ENCODE assay signal across 17 mouse cellular contexts in the genomic region with DNA sequence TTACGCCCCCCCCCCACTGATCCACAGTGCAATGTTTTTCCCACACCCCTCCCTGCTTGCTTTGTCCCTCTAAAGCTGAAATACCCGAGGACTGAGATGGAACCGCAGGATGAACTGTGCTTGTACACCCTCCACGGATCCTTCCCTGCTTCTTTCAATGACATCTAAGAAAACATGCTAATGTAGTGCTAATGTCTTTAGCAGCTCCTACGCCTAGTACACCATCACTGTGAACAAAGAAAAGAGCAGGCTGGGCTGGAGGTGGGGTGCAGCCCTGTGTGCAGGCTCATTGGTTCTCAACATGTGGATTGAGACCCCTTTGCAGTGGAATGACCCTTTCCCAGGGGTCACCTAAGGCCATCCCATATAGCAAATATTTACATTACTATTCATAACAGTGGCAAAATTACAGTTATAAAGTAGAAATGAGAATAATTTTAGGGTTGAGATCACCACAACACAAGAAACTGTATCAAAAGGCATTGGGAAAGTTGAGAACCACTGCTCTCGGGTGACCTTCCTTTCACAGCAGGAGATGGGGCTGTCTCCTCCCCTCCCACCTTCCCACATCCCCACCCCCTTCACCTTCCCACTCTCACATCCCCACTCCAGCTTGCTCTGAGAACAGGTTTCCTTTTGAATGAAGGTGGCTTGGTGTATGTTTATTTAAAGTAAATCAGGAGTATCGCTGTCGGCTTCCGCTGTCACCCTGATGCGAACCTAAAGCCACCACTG.
DNase-seq lines count a peak whose midpoint lies in the region; ATAC-seq and TF ChIP-seq lines count a peak whose summit lies in the region.
"Had no signal": no experiment of that assay in that cellular context is flagged by ENCODE, and none has a peak within 500 bp of the region (broad histone marks: within the 10 kb centered on the region; RNA-seq: fewer than 3 reads in every experiment).

No protein-coding gene starts in this region.

- DNase-seq in forebrain, embryonic 10.5 days (ENCODE audit: extremely low spot score, low spot score): no peak
- DNase-seq in forebrain, embryonic 11.5 days (ENCODE audit: low spot score): no peak
- DNase-seq in hindbrain, embryonic 10.5 days (ENCODE audit: low spot score): no peak
- no peak for DNase-seq in hindbrain, postnatal 0 days (ENCODE audit: low spot score)
- DNase-seq in R1 (ENCODE audit: low read depth, low spot score): peak; percentile 70
- DNase-seq in thymus, adult 18-20 months: no peak
- no peak for DNase-seq in thymus, adult 2 months
- DNase-seq: adrenal gland, postnatal 14 days; cerebellum, postnatal 14 days; kidney, adult 18-20 months; kidney, postnatal 25 days; left cerebral cortex, postnatal 4 days; liver, postnatal 0 days; right cerebral cortex, postnatal 14 days had no signal

- H3K36me3 ChIP-seq in forebrain, embryonic 10.5 days (replicated peaks): no peaks in the 10 kb centered on the region
- no peaks in the 10 kb centered on the region for H3K36me3 ChIP-seq in forebrain, embryonic 11.5 days (ENCODE audit: control insufficient read depth, insufficient read depth, low read length)
- no peaks in the 10 kb centered on the region for H3K36me3 ChIP-seq in hindbrain, embryonic 10.5 days
- no peaks in the 10 kb centered on the region for H3K36me3 ChIP-seq in hindbrain, postnatal 0 days (ENCODE audit: insufficient read depth, low read length)
- no peaks in the 10 kb centered on the region for H3K36me3 ChIP-seq in midbrain, embryonic 16.5 days (ENCODE audit: control insufficient read depth, insufficient read depth, low read length)
- no peaks in the 10 kb centered on the region for H3K36me3 ChIP-seq in thymus, adult 2 months (ENCODE audit: control insufficient read depth, insufficient read depth, low read length)
- H3K36me3 ChIP-seq: forebrain, embryonic 12.5 days had no signal

- 85% methylated on average over 10 of the region's 10 CpGs for WGBS in forebrain, embryonic 10.5 days
- 82% methylated on average over 10 of the region's 10 CpGs for WGBS in forebrain, embryonic 11.5 days
- 77% methylated on average over 10 of the region's 10 CpGs for WGBS in hindbrain, embryonic 10.5 days
- 74% methylated on average over 10 of the region's 10 CpGs for WGBS in hindbrain, postnatal 0 days
- WGBS in midbrain, embryonic 16.5 days: 66% methylated on average over 10 of the region's 10 CpGs
- 90% methylated on average over 10 of the region's 10 CpGs for WGBS in thymus, adult 2 months

- H3K9me3 ChIP-seq in forebrain, embryonic 10.5 days: no peaks in the 10 kb centered on the region
- no peaks in the 10 kb centered on the region for H3K9me3 ChIP-seq in forebrain, embryonic 11.5 days (ENCODE audit: control insufficient read depth, low read length)
- no peaks in the 10 kb centered on the region for H3K9me3 ChIP-seq in hindbrain, embryonic 10.5 days
- no peaks in the 10 kb centered on the region for H3K9me3 ChIP-seq in hindbrain, postnatal 0 days (ENCODE audit: low read length)
- no peaks in the 10 kb centered on the region for H3K9me3 ChIP-seq in midbrain, embryonic 16.5 days (replicated peaks; ENCODE audit: control insufficient read depth, low read length, poor library complexity, severe bottlenecking)
- H3K9me3 ChIP-seq: forebrain, embryonic 12.5 days had no signal

- no peak overlapping the region for H3K9ac ChIP-seq in forebrain, embryonic 11.5 days (ENCODE audit: low read length)
- no peak overlapping the region for H3K9ac ChIP-seq in hindbrain, postnatal 0 days (replicated peaks; ENCODE audit: low read length)
- H3K9ac ChIP-seq in midbrain, embryonic 16.5 days (ENCODE audit: low read depth, low read length): no peak overlapping the region
- H3K9ac ChIP-seq: forebrain, embryonic 12.5 days; liver, postnatal 0 days had no signal

- peaks cover 32% of the 10 kb centered on the region for H3K27me3 ChIP-seq in forebrain, embryonic 10.5 days (ENCODE audit: poor library complexity, severe bottlenecking)
- peaks cover 9% of the 10 kb centered on the region for H3K27me3 ChIP-seq in forebrain, embryonic 11.5 days (ENCODE audit: control insufficient read depth, insufficient read depth, low read length)
- H3K27me3 ChIP-seq in hindbrain, embryonic 10.5 days (ENCODE audit: insufficient read depth, poor library complexity, severe bottlenecking): peaks cover 52% of the 10 kb centered on the region
- H3K27me3 ChIP-seq in hindbrain, postnatal 0 days (ENCODE audit: insufficient read depth, low read length): peaks cover 3% of the 10 kb centered on the region; the same call in 1 of the 2 replicates
- no peaks in the 10 kb centered on the region for H3K27me3 ChIP-seq in midbrain, embryonic 16.5 days (ENCODE audit: control insufficient read depth, insufficient read depth, low read depth, low read length)
- no peaks in the 10 kb centered on the region for H3K27me3 ChIP-seq in thymus, adult 2 months (ENCODE audit: control insufficient read depth, insufficient read depth, low read length)

- peak overlapping the region; percentile 62 for H3K27ac ChIP-seq in forebrain, embryonic 10.5 days
- no peak overlapping the region for H3K27ac ChIP-seq in forebrain, embryonic 11.5 days (ENCODE audit: low read depth, low read length)
- H3K27ac ChIP-seq in hindbrain, embryonic 10.5 days: 0 out of 2 replicates have a peak overlapping the region, but pooled peaks have one; percentile 30
- no peak overlapping the region for H3K27ac ChIP-seq in hindbrain, postnatal 0 days
- peak overlapping the region; percentile 77 for H3K27ac ChIP-seq in midbrain, embryonic 16.5 days (ENCODE audit: low read length)
- H3K27ac ChIP-seq in thymus, adult 2 months (ENCODE audit: control insufficient read depth, insufficient read depth, low read length): no peak overlapping the region
- H3K27ac ChIP-seq: forebrain, embryonic 12.5 days had no signal

- peaks cover 49% of the 10 kb centered on the region for H3K4me1 ChIP-seq in forebrain, embryonic 10.5 days
- peaks cover 8% of the 10 kb centered on the region for H3K4me1 ChIP-seq in forebrain, embryonic 11.5 days (replicated peaks; ENCODE audit: control insufficient read depth, insufficient read depth, low read length)
- peaks cover 36% of the 10 kb centered on the region for H3K4me1 ChIP-seq in hindbrain, embryonic 10.5 days (replicated peaks)
- peaks cover 3% of the 10 kb centered on the region; the same call in 1 of the 2 replicates for H3K4me1 ChIP-seq in hindbrain, postnatal 0 days (ENCODE audit: insufficient read depth, low read length)
- H3K4me1 ChIP-seq in midbrain, embryonic 16.5 days (ENCODE audit: control insufficient read depth, insufficient read depth, low read length): peaks cover 15% of the 10 kb centered on the region
- H3K4me1 ChIP-seq in thymus, adult 2 months (replicated peaks; ENCODE audit: control insufficient read depth, insufficient read depth, low read length): peaks cover 28% of the 10 kb centered on the region

- ATAC-seq in forebrain, embryonic 11.5 days (replicated peaks; ENCODE audit: low FRiP score): no peak
- ATAC-seq in hindbrain, postnatal 0 days: no peak
- no peak for ATAC-seq in midbrain, embryonic 16.5 days
- ATAC-seq: liver, postnatal 0 days had no signal

- no peak for TF ChIP-seq CTCF in hindbrain, postnatal 0 days (IDR thresholded peaks at IDR 0.05; ENCODE audit: low read depth)
- no peak for TF ChIP-seq CTCF in thymus, adult 2 months (IDR thresholded peaks at IDR 0.05; ENCODE audit: borderline replicate concordance, control insufficient read depth, extremely low read depth, insufficient read depth, low read length, poor library complexity)

- no peak overlapping the region for H3K4me2 ChIP-seq in forebrain, embryonic 11.5 days (ENCODE audit: low read depth, low read length, severe bottlenecking)
- H3K4me2 ChIP-seq in hindbrain, postnatal 0 days (ENCODE audit: low read depth, low read length): no peak overlapping the region
- H3K4me2 ChIP-seq in midbrain, embryonic 16.5 days (ENCODE audit: low read length): no peak overlapping the region
- H3K4me2 ChIP-seq: forebrain, embryonic 12.5 days had no signal

- TF ChIP-seq POLR2A in thymus, adult 2 months (IDR thresholded peaks at IDR 0.05; ENCODE audit: control insufficient read depth, extremely low read depth, insufficient read depth, low read length, poor library complexity): no peak

- H3K4me3 ChIP-seq in forebrain, embryonic 10.5 days: no peak overlapping the region
- no peak overlapping the region for H3K4me3 ChIP-seq in forebrain, embryonic 11.5 days (ENCODE audit: low read depth, low read length)
- H3K4me3 ChIP-seq in hindbrain, embryonic 10.5 days: no peak overlapping the region
- no peak overlapping the region for H3K4me3 ChIP-seq in hindbrain, postnatal 0 days (ENCODE audit: low read length)
- H3K4me3 ChIP-seq in midbrain, embryonic 16.5 days (ENCODE audit: low read depth, low read length): no peak overlapping the region
- no peak overlapping the region for H3K4me3 ChIP-seq in thymus, adult 2 months (ENCODE audit: control insufficient read depth, insufficient read depth, low read length)
- H3K4me3 ChIP-seq: forebrain, embryonic 12.5 days; myocyte had no signal

Comparison
In these comparisons a context has a peak if more than half of its experiments do, and no peak if none do; other contexts are left out.
1. H3K27ac ChIP-seq: peak in forebrain, embryonic 10.5 days (single experiment), hindbrain, embryonic 10.5 days (single experiment) and midbrain, embryonic 16.5 days (single experiment); none in forebrain, embryonic 11.5 days (single experiment), hindbrain, postnatal 0 days (single experiment) and thymus, adult 2 months (single experiment).